Mouse (Mus musculus) ES-Bruce4 (cell line): ENCODE data around the gene Nanos1. TPM values are rescaled to one million over a fixed set of nuclear protein-coding genes. Genes with fewer than 3 reads are reported as not detected.

Experiments
- H3K27ac ChIP-seq: 2 replicates; pipeline ENCODE4 v1.5.1; 2012; ENCODE audit warnings: low read length, inconsistent platforms; ENCODE audit not compliant: insufficient read depth
- H3K27me3 ChIP-seq: 2 replicates; pipeline ENCODE4 v1.6.1; 2012; ENCODE audit warnings: mild to moderate bottlenecking, low read length, inconsistent platforms; ENCODE audit not compliant: control insufficient read depth, poor library complexity, insufficient read depth, severe bottlenecking
- H3K36me3 ChIP-seq: 2 replicates; pipeline ENCODE4 v1.6.1; 2012; ENCODE audit warnings: inconsistent platforms, mild to moderate bottlenecking, low read length, moderate library complexity; ENCODE audit not compliant: control insufficient read depth, poor library complexity, insufficient read depth, severe bottlenecking
- H3K4me1 ChIP-seq: one replicate; pipeline ENCODE4 v1.8.1; 2011; ENCODE audit warnings: low read length; ENCODE audit not compliant: control insufficient read depth, insufficient read depth
- H3K4me3 ChIP-seq: 2 replicates; pipeline ENCODE4 v1.5.1; 2011; ENCODE audit warnings: low read depth, mild to moderate bottlenecking, low read length
- H3K9ac ChIP-seq: 2 replicates; pipeline ENCODE4 v1.6.1; 2012; ENCODE audit warnings: low read depth, mild to moderate bottlenecking, inconsistent platforms; ENCODE audit not compliant: poor library complexity, severe bottlenecking
- H3K9me3 ChIP-seq: replicated peaks from 2 replicates; pipeline ENCODE4 v1.6.1; 2012; ENCODE audit warnings: mild to moderate bottlenecking, low read length, inconsistent platforms; ENCODE audit not compliant: control insufficient read depth, poor library complexity, insufficient read depth, severe bottlenecking
- CTCF ChIP-seq: IDR thresholded peaks from one replicate; pipeline ENCODE4 v1.8.1; 2011; ENCODE audit warnings: low read depth, low read length
- EP300 ChIP-seq: IDR thresholded peaks from 2 replicates; pipeline ENCODE4 v1.6.1; 2011; ENCODE audit warnings: low read depth, low read length; ENCODE audit not compliant: insufficient read depth
- POLR2A ChIP-seq: IDR thresholded peaks from one replicate; pipeline ENCODE4 v1.8.1; 2011; ENCODE audit warnings: low read length; ENCODE audit not compliant: insufficient read depth
- polyA plus RNA-seq: library from polyadenylated mRNA; stranded (reverse); fragments of >200 nt; gene quantifications from 2 replicates; pipeline ENCODE4 v1.2.4, GENCODE M21; 2011; ENCODE audit warnings: low read depth; ENCODE audit not compliant: missing spikeins, insufficient read depth, insufficient read length

Gene Nanos1
- polyA plus RNA-seq, 1 experiment: 4.2 TPM

DNA sequence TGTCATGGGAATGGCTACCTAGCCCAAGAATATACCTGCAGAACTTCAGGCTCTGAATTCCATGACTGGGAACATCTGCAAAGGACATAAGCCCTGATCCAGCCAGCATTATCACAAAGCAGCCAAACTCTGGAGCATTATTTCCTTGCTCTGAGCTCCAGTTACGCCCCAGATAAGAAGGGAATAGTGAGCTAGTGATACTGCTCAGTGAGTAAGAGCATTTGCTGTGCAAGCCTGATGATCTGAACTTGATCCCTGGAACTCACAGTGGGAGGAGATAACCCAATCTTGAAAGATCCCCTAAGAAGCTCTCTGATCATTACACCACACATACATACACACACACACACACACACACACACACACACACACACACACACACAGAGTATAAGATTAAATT is 24.5 kb upstream of the Nanos1 start:
- Histone ChIP-seq H3K4me3 (no peak overlapping the region), H3K9ac (no peak overlapping the region), H3K27me3 (no peaks in the 10 kb centered on the region), H3K36me3 (no peaks in the 10 kb centered on the region), H3K4me1 (no peaks in the 10 kb centered on the region), H3K27ac (no peak overlapping the region), H3K9me3 (no peaks in the 10 kb centered on the region)
- no peak for TF ChIP-seq POLR2A
- no peak for TF ChIP-seq EP300
- TF ChIP-seq CTCF: no peak

DNA sequence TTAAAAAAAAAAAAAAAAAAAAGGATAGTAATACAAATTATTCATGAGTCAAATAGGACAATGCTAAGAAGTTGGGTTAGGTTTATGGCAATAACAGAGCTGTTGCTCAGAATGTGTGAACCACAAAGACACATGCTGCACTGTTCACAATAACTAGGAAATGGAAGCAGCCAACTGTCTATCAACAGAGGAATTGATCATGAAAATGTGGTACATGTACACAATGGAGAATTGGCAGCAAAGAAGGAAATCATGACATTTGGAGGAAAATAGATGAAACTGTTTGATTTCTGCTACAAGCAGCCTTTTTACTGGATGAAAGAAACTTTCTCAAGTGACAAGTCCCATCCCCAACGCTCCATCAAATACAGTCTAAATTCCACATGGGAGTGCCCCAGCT is 23.8 kb upstream of the Nanos1 start:
- Histone ChIP-seq H3K4me1 (no peaks in the 10 kb centered on the region), H3K27me3 (no peaks in the 10 kb centered on the region), H3K9ac (no peak overlapping the region), H3K4me3 (no peak overlapping the region), H3K9me3 (no peaks in the 10 kb centered on the region), H3K36me3 (no peaks in the 10 kb centered on the region), H3K27ac (no peak overlapping the region)
- TF ChIP-seq POLR2A: no peak
- no peak for TF ChIP-seq CTCF
- no peak for TF ChIP-seq EP300

DNA sequence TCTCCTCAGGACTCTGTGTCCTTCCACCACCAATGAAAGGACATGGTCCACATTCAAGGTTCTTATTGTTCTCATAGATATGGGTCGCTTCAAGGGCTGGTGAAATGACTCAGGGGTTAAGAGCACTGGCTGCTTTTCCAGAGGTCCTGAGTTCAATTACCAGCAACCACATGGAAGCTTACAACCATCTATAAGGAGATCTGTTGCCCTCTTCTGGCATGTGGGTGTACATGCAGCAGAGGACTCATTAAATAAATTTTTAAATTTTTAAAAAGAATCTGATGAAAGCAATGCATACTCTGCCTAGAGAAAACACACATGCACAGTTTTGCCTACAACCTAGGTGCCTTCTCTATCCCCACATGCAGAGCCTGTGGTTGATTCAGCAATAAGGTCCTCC is 15.2 kb upstream of the Nanos1 start:
- Histone ChIP-seq H3K9me3 (no peaks in the 10 kb centered on the region), H3K27me3 (0 out of 2 replicates have a peak, but pooled peaks cover under 1% of the 10 kb centered on the region), H3K4me1 (no peaks in the 10 kb centered on the region), H3K4me3 (no peak overlapping the region), H3K36me3 (no peaks in the 10 kb centered on the region), H3K9ac (no peak overlapping the region), H3K27ac (no peak overlapping the region)
- TF ChIP-seq CTCF (no peak), EP300 (no peak)

DNA sequence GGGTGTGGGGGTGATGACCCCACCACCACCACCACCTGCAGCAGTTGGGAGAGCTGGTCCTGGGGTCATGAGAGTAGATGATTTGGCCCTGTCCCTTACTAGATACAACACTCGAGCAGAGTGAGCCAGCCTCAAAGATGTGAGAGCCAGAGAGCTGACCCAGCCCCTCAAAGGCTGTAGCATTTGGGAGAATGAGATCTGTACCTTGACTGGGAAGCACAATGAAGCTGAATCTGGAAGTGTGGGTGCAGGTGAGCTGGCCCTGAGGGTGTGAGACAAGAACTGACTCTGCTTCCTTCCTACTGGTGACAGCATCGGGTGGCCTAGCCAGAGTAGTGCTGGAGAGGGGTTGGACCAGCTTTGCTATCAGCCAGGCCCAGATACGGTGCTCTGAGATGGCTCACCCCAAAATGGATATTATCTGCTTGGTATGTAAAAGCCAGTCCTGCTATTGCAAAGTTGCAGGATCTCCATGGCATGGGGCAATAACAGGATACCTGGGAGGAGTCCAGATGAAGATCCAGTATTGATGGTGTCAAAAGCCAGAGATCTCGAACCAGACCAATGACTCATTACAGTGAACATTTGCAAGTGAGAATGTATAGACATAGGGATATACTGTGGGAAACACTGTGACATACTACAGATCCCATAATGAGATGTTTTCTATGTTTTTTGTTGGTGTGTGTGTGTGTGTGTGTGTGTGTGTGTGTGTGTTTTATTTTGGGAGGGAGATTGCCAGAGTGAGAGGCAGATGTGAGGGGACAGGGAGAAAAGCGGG is 11.8 kb upstream of the Nanos1 start:
- no peaks in the 10 kb centered on the region for H3K4me1 ChIP-seq
- no peak overlapping the region for H3K4me3 ChIP-seq
- no peaks in the 10 kb centered on the region for H3K36me3 ChIP-seq
- no peak overlapping the region for H3K9ac ChIP-seq
- H3K27ac ChIP-seq: no peak overlapping the region
- no peak for TF ChIP-seq CTCF
- no peak for TF ChIP-seq EP300
- no peak for TF ChIP-seq POLR2A
- 0 out of 2 replicates have a peak, but pooled peaks cover 2% of the 10 kb centered on the region for H3K27me3 ChIP-seq
- no peaks in the 10 kb centered on the region for H3K9me3 ChIP-seq

DNA sequence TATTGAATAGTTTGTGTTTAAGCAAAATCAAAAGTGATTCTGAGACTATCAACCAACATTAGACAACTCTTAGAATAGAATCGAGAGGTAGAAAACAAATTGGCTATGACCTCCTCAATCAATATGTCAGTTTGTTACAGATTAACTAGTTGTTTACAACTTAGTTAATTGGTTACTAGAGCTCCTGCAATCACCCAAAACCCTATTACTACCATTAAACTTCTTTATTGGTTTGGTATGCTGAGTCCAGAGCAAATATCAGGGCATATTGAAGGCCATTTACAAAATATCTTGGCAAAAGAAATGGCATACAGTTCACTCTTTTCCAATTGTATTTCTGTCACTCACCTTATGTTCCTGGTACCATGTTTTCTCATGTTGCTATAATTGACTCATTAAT is 8.0 kb upstream of the Nanos1 start:
- Histone ChIP-seq H3K27ac (no peak overlapping the region), H3K9ac (no peak overlapping the region), H3K9me3 (no peaks in the 10 kb centered on the region), H3K27me3 (0 out of 2 replicates have a peak, but pooled peaks cover 2% of the 10 kb centered on the region), H3K36me3 (no peaks in the 10 kb centered on the region), H3K4me1 (no peaks in the 10 kb centered on the region), H3K4me3 (no peak overlapping the region)
- no peak for TF ChIP-seq CTCF

DNA sequence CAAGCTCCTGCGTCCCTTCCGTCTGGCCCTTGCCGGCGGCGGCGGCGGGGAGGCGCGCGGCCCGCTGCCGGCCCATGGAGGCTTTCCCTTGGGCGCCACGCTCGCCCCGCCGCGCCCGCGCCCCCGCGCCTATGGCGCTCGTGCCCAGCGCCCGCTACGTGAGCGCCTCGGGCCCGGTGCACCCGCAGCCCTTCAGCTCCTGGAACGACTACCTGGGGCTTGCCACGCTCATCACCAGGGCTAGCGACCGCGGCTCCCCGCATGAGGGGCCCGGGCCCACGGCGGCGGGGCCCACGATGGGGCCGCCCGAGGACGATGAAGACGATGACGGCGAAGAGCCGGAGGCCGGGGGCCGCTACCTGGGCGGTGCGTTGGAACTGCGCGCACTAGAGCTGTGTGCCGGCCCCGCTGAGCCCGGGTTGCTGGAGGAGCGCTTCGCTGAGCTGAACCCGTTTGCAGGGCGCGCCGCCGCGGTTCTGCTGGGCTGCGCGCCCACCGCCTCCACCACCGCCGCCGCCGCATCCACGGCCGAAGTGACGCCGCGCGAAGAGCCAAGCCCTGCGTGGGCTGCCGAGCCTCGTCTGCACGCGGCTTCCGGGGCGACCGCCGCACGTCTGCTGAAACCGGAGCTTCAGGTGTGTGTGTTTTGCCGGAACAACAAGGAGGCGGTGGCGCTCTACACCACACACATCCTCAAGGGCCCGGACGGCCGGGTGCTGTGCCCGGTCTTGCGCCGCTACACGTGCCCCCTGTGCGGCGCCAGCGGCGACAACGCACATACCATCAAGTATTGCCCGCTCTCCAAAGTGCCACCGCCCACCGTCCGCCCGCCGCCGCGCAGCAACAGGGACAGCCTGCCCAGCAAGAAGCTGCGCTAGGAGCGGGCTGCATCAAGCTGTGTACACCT is 658 bp downstream of the Nanos1 start:
- H3K27me3 ChIP-seq: no peaks in the 10 kb centered on the region
- H3K9me3 ChIP-seq: no peaks in the 10 kb centered on the region
- peak overlapping the region; percentile 95 for H3K9ac ChIP-seq
- peak overlapping the region; percentile 66 for H3K4me3 ChIP-seq
- TF ChIP-seq EP300 (no peak), CTCF (no peak), POLR2A (no peak)
- peaks cover 1% of the 10 kb centered on the region for H3K4me1 ChIP-seq
- H3K27ac ChIP-seq: peak overlapping the region; percentile 28; the same call in 1 of the 2 replicates
- H3K36me3 ChIP-seq: peaks cover 7% of the 10 kb centered on the region
